Mouse (Mus musculus) megakaryocyte, embryonic 14.5 days (primary cell): ENCODE results near the gene Nasp.

ENCODE experiments used
- FLI1 ChIP-seq: IDR thresholded peaks from 2 replicates; pipeline ENCODE4 v1.6.1; 2012; ENCODE audit warnings: low read length, inconsistent platforms, mixed read lengths
- GATA1 ChIP-seq: IDR thresholded peaks from 3 replicates; pipeline ENCODE4 v1.6.1; 2012; ENCODE audit warnings: mixed read lengths, low read length, inconsistent platforms, borderline replicate concordance

DNA sequence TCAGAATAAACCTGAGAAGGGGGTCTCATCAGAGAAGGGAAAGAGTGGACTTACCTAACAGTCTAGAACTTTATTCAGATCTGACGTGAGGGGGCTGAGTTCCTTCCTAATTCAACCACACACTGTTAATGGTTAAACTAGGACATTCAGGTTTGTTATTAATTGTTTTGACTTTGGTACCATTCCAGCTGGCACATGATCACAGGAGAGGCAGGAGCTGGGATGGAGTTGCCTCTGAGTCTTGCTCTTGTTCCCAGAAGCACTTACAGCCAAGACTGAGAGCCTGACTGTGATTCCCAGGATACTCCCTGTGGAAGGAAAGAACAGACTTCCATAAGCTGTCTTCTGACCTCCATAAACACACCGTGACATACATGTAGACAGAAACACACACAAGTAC lies 31.7 kb upstream of the Nasp start:
- TF ChIP-seq GATA1, result no peak
- TF ChIP-seq FLI1, result no peak
